12 mouse cellular contexts compared by ENCODE assay signal in genomic region chr15:83634076-83634475, GRCm38 (mm10). TPM values are rescaled to one million over a fixed set of nuclear protein-coding genes. Genes with fewer than 3 reads are reported as not detected.
A peak's percentile ranks its signal among the peaks of the same experiment; 100 is the strongest.
DNase-seq lines count a peak whose midpoint lies in the region; ATAC-seq and TF ChIP-seq lines count a peak whose summit lies in the region.
"Had no signal": no experiment of that assay in that cellular context is flagged by ENCODE, and none has a peak within 500 bp of the region (broad histone marks: within the 10 kb centered on the region; RNA-seq: fewer than 3 reads in every experiment).

No protein-coding gene starts in this region.

- no peaks in the 10 kb centered on the region for H3K9me3 ChIP-seq in hindbrain, postnatal 0 days (ENCODE audit: low read length)
- no peaks in the 10 kb centered on the region for H3K9me3 ChIP-seq in hindbrain, embryonic 13.5 days
- no peaks in the 10 kb centered on the region for H3K9me3 ChIP-seq in midbrain, postnatal 0 days (ENCODE audit: low read length)
- no peaks in the 10 kb centered on the region for H3K9me3 ChIP-seq in midbrain, embryonic 16.5 days (replicated peaks; ENCODE audit: control insufficient read depth, low read length, poor library complexity, severe bottlenecking)
- no peaks in the 10 kb centered on the region for H3K9me3 ChIP-seq in stomach, postnatal 0 days (ENCODE audit: control insufficient read depth, low read length)

- H3K36me3 ChIP-seq in hindbrain, postnatal 0 days (ENCODE audit: insufficient read depth, low read length) = no peaks in the 10 kb centered on the region
- peaks cover 37% of the 10 kb centered on the region for H3K36me3 ChIP-seq in hindbrain, embryonic 13.5 days
- no peaks in the 10 kb centered on the region for H3K36me3 ChIP-seq in midbrain, postnatal 0 days (ENCODE audit: insufficient read depth, low read length)
- no peaks in the 10 kb centered on the region for H3K36me3 ChIP-seq in midbrain, embryonic 16.5 days (ENCODE audit: control insufficient read depth, insufficient read depth, low read length)
- H3K36me3 ChIP-seq in stomach, postnatal 0 days (ENCODE audit: control insufficient read depth, insufficient read depth, low read length) = 0 out of 2 replicates have a peak, but pooled peaks cover 3% of the 10 kb centered on the region

- peak; percentile 64 for DNase-seq in hindbrain, postnatal 0 days (ENCODE audit: low spot score)
- peak; percentile 42 for DNase-seq in midbrain, postnatal 0 days (ENCODE audit: low spot score)
- no peak for DNase-seq in stomach, postnatal 0 days (ENCODE audit: low spot score)
- DNase-seq in gastrocnemius, postnatal 25 days = no peak
- DNase-seq: cerebellum, adult 11-12 months; kidney, postnatal 10 days had no signal

- no peak overlapping the region for H3K4me2 ChIP-seq in hindbrain, postnatal 0 days (ENCODE audit: low read depth, low read length)
- H3K4me2 ChIP-seq in hindbrain, embryonic 13.5 days = no peak overlapping the region
- H3K4me2 ChIP-seq in midbrain, postnatal 0 days (ENCODE audit: low read depth, low read length, poor library complexity, severe bottlenecking) = no peak overlapping the region
- no peak overlapping the region for H3K4me2 ChIP-seq in midbrain, embryonic 16.5 days (ENCODE audit: low read length)
- H3K4me2 ChIP-seq in stomach, postnatal 0 days (replicated peaks; ENCODE audit: low read depth) = no peak overlapping the region
- H3K4me2 ChIP-seq: forebrain, embryonic 13.5 days; heart, embryonic 12.5 days had no signal

- H3K27ac ChIP-seq in hindbrain, postnatal 0 days = no peak overlapping the region
- no peak overlapping the region for H3K27ac ChIP-seq in hindbrain, embryonic 13.5 days
- no peak overlapping the region for H3K27ac ChIP-seq in midbrain, postnatal 0 days (ENCODE audit: low read depth, low read length)
- H3K27ac ChIP-seq in midbrain, embryonic 16.5 days (ENCODE audit: low read length) = no peak overlapping the region
- H3K27ac ChIP-seq in bone marrow, adult 2 months (ENCODE audit: control insufficient read depth, insufficient read depth, low read depth, low read length, poor library complexity) = no peak overlapping the region
- no peak overlapping the region for H3K27ac ChIP-seq in stomach, postnatal 0 days (replicated peaks)
- H3K27ac ChIP-seq: forebrain, embryonic 13.5 days had no signal

- TF ChIP-seq CTCF in hindbrain, postnatal 0 days (IDR thresholded peaks at IDR 0.05; ENCODE audit: low read depth) = peak; percentile 84
- TF ChIP-seq CTCF in midbrain, postnatal 0 days (IDR thresholded peaks at IDR 0.05) = peak; percentile 86
- TF ChIP-seq CTCF in bone marrow, adult 2 months (IDR thresholded peaks at IDR 0.05; ENCODE audit: control insufficient read depth, insufficient read depth, low read length) = peak; percentile 25; the same call in 1 of the 2 replicates
- peak; percentile 84 for TF ChIP-seq CTCF in stomach, postnatal 0 days (IDR thresholded peaks at IDR 0.05; ENCODE audit: low read depth)

- no peak overlapping the region for H3K4me3 ChIP-seq in hindbrain, postnatal 0 days (ENCODE audit: low read length)
- no peak overlapping the region for H3K4me3 ChIP-seq in hindbrain, embryonic 13.5 days
- H3K4me3 ChIP-seq in midbrain, postnatal 0 days (ENCODE audit: low read depth, low read length) = no peak overlapping the region
- no peak overlapping the region for H3K4me3 ChIP-seq in midbrain, embryonic 16.5 days (ENCODE audit: low read depth, low read length)
- no peak overlapping the region for H3K4me3 ChIP-seq in bone marrow, adult 2 months (replicated peaks; ENCODE audit: control insufficient read depth, low read depth, low read length)
- H3K4me3 ChIP-seq in stomach, postnatal 0 days (ENCODE audit: low read depth, low read length) = no peak overlapping the region
- H3K4me3 ChIP-seq: forebrain, embryonic 13.5 days; heart, embryonic 12.5 days; megakaryocyte, embryonic 14.5 days had no signal

- no peaks in the 10 kb centered on the region for H3K27me3 ChIP-seq in hindbrain, postnatal 0 days (ENCODE audit: insufficient read depth, low read length)
- H3K27me3 ChIP-seq in hindbrain, embryonic 13.5 days = no peaks in the 10 kb centered on the region
- no peaks in the 10 kb centered on the region for H3K27me3 ChIP-seq in midbrain, postnatal 0 days (ENCODE audit: insufficient read depth, low read length)
- no peaks in the 10 kb centered on the region for H3K27me3 ChIP-seq in midbrain, embryonic 16.5 days (ENCODE audit: control insufficient read depth, insufficient read depth, low read depth, low read length)
- H3K27me3 ChIP-seq in stomach, postnatal 0 days (ENCODE audit: control insufficient read depth, insufficient read depth, low read length) = no peaks in the 10 kb centered on the region
- H3K27me3 ChIP-seq: forebrain, embryonic 13.5 days; heart, embryonic 12.5 days had no signal

- ATAC-seq in hindbrain, postnatal 0 days = no peak
- ATAC-seq in hindbrain, embryonic 13.5 days (ENCODE audit: low FRiP score) = no peak
- ATAC-seq in midbrain, postnatal 0 days (ENCODE audit: low FRiP score) = no peak
- ATAC-seq in midbrain, embryonic 16.5 days = no peak
- ATAC-seq in stomach, postnatal 0 days (ENCODE audit: low FRiP score, low TSS enrichment) = no peak
- ATAC-seq: forebrain, embryonic 13.5 days had no signal

- H3K4me1 ChIP-seq in hindbrain, postnatal 0 days (ENCODE audit: insufficient read depth, low read length) = no peaks in the 10 kb centered on the region
- H3K4me1 ChIP-seq in hindbrain, embryonic 13.5 days (replicated peaks) = peaks cover 4% of the 10 kb centered on the region; the same call in 1 of the 2 replicates
- no peaks in the 10 kb centered on the region for H3K4me1 ChIP-seq in midbrain, postnatal 0 days (ENCODE audit: insufficient read depth, low read length)
- H3K4me1 ChIP-seq in midbrain, embryonic 16.5 days (ENCODE audit: control insufficient read depth, insufficient read depth, low read length) = no peaks in the 10 kb centered on the region
- H3K4me1 ChIP-seq in bone marrow, adult 2 months (ENCODE audit: control insufficient read depth, insufficient read depth, low read length) = no peaks in the 10 kb centered on the region
- H3K4me1 ChIP-seq in stomach, postnatal 0 days (replicated peaks; ENCODE audit: control insufficient read depth, insufficient read depth) = no peaks in the 10 kb centered on the region
- H3K4me1 ChIP-seq: forebrain, embryonic 13.5 days had no signal

- WGBS in hindbrain, postnatal 0 days = 6% methylated on average over 1 of the region's 1 CpGs
- 13% methylated on average over 1 of the region's 1 CpGs for WGBS in hindbrain, embryonic 13.5 days
- WGBS in midbrain, postnatal 0 days = 10% methylated on average over 1 of the region's 1 CpGs
- WGBS in midbrain, embryonic 16.5 days = 5% methylated on average over 1 of the region's 1 CpGs
- WGBS in bone marrow, adult 2 months = 3% methylated on average over 1 of the region's 1 CpGs
- 6% methylated on average over 1 of the region's 1 CpGs for WGBS in stomach, postnatal 0 days

- no peak overlapping the region for H3K9ac ChIP-seq in hindbrain, postnatal 0 days (replicated peaks; ENCODE audit: low read length)
- H3K9ac ChIP-seq in hindbrain, embryonic 13.5 days = no peak overlapping the region
- no peak overlapping the region for H3K9ac ChIP-seq in midbrain, postnatal 0 days (replicated peaks; ENCODE audit: low read length, poor library complexity, severe bottlenecking)
- H3K9ac ChIP-seq in midbrain, embryonic 16.5 days (ENCODE audit: low read depth, low read length) = no peak overlapping the region
- H3K9ac ChIP-seq in stomach, postnatal 0 days (ENCODE audit: low read length) = no peak overlapping the region
- H3K9ac ChIP-seq: forebrain, embryonic 13.5 days; heart, embryonic 12.5 days had no signal

- TF ChIP-seq EP300 in stomach, postnatal 0 days (optimal IDR thresholded peaks at IDR 0.05) = no peak

- TF ChIP-seq POLR2A in bone marrow, adult 2 months (IDR thresholded peaks at IDR 0.05; ENCODE audit: borderline replicate concordance, control insufficient read depth, low read depth, low read length) = no peak

RNA-seq across cellular contexts. Expression of gene Ttll12, which starts 39.1 kb away (rescaled TPM):
- total RNA-seq in hindbrain, postnatal 0 days (2014; rRNA removed) = 56.9 and 60.6 TPM in 2 replicates
- 31.3 and 32.6 TPM in 2 replicates for polyA plus RNA-seq in hindbrain, postnatal 0 days (2015; fragmentation: Nextera tagmentation; extraction: Ambion mirVana)
- polyA plus RNA-seq in hindbrain, embryonic 13.5 days (2015; fragmentation: Nextera tagmentation; extraction: Ambion mirVana) = 40.7 and 41.2 TPM in 2 replicates
- total RNA-seq in midbrain, postnatal 0 days (2014; rRNA removed) = 50.5 and 56.4 TPM in 2 replicates
- 39.1 and 40.1 TPM in 2 replicates for polyA plus RNA-seq in midbrain, postnatal 0 days (2015; fragmentation: Nextera tagmentation; extraction: Ambion mirVana)
- 47.4 and 49.2 TPM in 2 replicates for polyA plus RNA-seq in midbrain, embryonic 16.5 days (2015; fragmentation: Nextera tagmentation; extraction: Ambion mirVana)
- polyA plus RNA-seq in bone marrow, adult 2 months (2011; ENCODE audit: insufficient read depth, insufficient read length, low replicate concordance, missing spikeins) = 18.6 and 19.8 TPM in 2 replicates
- 17.3 and 17.6 TPM in 2 replicates for polyA plus RNA-seq in stomach, postnatal 0 days (2015; fragmentation: Nextera tagmentation; extraction: Ambion mirVana)
- 1 to 10 TPM; 4.2 to 4.9 TPM for total RNA-seq in gastrocnemius, postnatal 25 days (2021)

Comparison
In these comparisons a context has a peak if more than half of its experiments do, and no peak if none do; other contexts are left out.
1. DNase-seq: peak in hindbrain, postnatal 0 days (single experiment) and midbrain, postnatal 0 days (single experiment); none in stomach, postnatal 0 days (single experiment) and gastrocnemius, postnatal 25 days (single experiment).
2. CTCF ChIP-seq: peak in every context shown above with its lines; median percentile 86 in midbrain, postnatal 0 days; 84 in hindbrain, postnatal 0 days; 84 in stomach, postnatal 0 days; 25 in bone marrow, adult 2 months.